8 mouse cellular contexts compared by ENCODE assay signal in genomic region chr17:74316309-74316863, GRCm38 (mm10). TPM values are rescaled to one million over a fixed set of nuclear protein-coding genes. Genes with fewer than 3 reads are reported as not detected.
DNase-seq lines count a peak whose midpoint lies in the region; ATAC-seq and TF ChIP-seq lines count a peak whose summit lies in the region.

No protein-coding gene starts in this region.

- H3K9ac ChIP-seq in kidney, embryonic 14.5 days (ENCODE audit: low read depth, low read length) = peak overlapping the region; percentile 83
- peak overlapping the region; percentile 61 for H3K9ac ChIP-seq in limb, embryonic 15.5 days
- peak overlapping the region; percentile 57 for H3K9ac ChIP-seq in midbrain, postnatal 0 days (replicated peaks; ENCODE audit: low read length, poor library complexity, severe bottlenecking)

- DNase-seq in B cell, adult 2 months = peak; percentile 89 to 91
- peak; percentile 94 for DNase-seq in heart, embryonic 10.5 days (ENCODE audit: low spot score)
- peak; percentile 92 for DNase-seq in midbrain, postnatal 0 days (ENCODE audit: low spot score)
- DNase-seq in spleen, postnatal 10 days (ENCODE audit: low spot score in 2 of 2) = peak; percentile 92

- peaks cover 3% of the 10 kb centered on the region for H3K4me1 ChIP-seq in bone marrow macrophage, adult 2 months (ENCODE audit: control insufficient read depth, insufficient read depth, low read length)
- H3K4me1 ChIP-seq in embryonic fibroblast, embryonic 13.5 days (ENCODE audit: control insufficient read depth, insufficient read depth, low read length) = no peaks in the 10 kb centered on the region
- peaks cover 9% of the 10 kb centered on the region for H3K4me1 ChIP-seq in heart, embryonic 10.5 days
- peaks cover 5% of the 10 kb centered on the region for H3K4me1 ChIP-seq in kidney, embryonic 14.5 days (ENCODE audit: control insufficient read depth, insufficient read depth, low read length)
- H3K4me1 ChIP-seq in limb, embryonic 15.5 days = peaks cover 6% of the 10 kb centered on the region
- H3K4me1 ChIP-seq in midbrain, postnatal 0 days (ENCODE audit: insufficient read depth, low read length) = peaks cover 3% of the 10 kb centered on the region; the same call in 1 of the 2 replicates

- no peaks in the 10 kb centered on the region for H3K9me3 ChIP-seq in heart, embryonic 10.5 days
- H3K9me3 ChIP-seq in kidney, embryonic 14.5 days (ENCODE audit: control insufficient read depth, low read length) = no peaks in the 10 kb centered on the region
- H3K9me3 ChIP-seq in limb, embryonic 15.5 days = no peaks in the 10 kb centered on the region
- no peaks in the 10 kb centered on the region for H3K9me3 ChIP-seq in midbrain, postnatal 0 days (ENCODE audit: low read length)

- ATAC-seq in kidney, embryonic 14.5 days (ENCODE audit: low FRiP score, low TSS enrichment) = peak; percentile 95
- ATAC-seq in limb, embryonic 15.5 days (ENCODE audit: insufficient number of reproducible peaks, low FRiP score, low TSS enrichment, low read depth) = peak; percentile 90
- peak; percentile 96 for ATAC-seq in midbrain, postnatal 0 days (ENCODE audit: low FRiP score)

- H3K4me3 ChIP-seq in bone marrow macrophage, adult 2 months (ENCODE audit: insufficient read depth, low read length) = peak overlapping the region; percentile 95
- H3K4me3 ChIP-seq in embryonic fibroblast, embryonic 13.5 days (ENCODE audit: insufficient read depth, low read length) = peak overlapping the region; percentile 74
- H3K4me3 ChIP-seq in heart, embryonic 10.5 days = peak overlapping the region; percentile 90
- H3K4me3 ChIP-seq in kidney, embryonic 14.5 days (ENCODE audit: low read length) = peak overlapping the region; percentile 79
- H3K4me3 ChIP-seq in limb, embryonic 15.5 days = peak overlapping the region; percentile 76
- peak overlapping the region; percentile 47 for H3K4me3 ChIP-seq in midbrain, postnatal 0 days (ENCODE audit: low read depth, low read length)

- H3K27me3 ChIP-seq in heart, embryonic 10.5 days (ENCODE audit: insufficient read depth, poor library complexity, severe bottlenecking) = no peaks in the 10 kb centered on the region
- H3K27me3 ChIP-seq in kidney, embryonic 14.5 days (ENCODE audit: control insufficient read depth, insufficient read depth, low read length) = no peaks in the 10 kb centered on the region
- no peaks in the 10 kb centered on the region for H3K27me3 ChIP-seq in limb, embryonic 15.5 days
- no peaks in the 10 kb centered on the region for H3K27me3 ChIP-seq in midbrain, postnatal 0 days (ENCODE audit: insufficient read depth, low read length)

- peaks cover 27% of the 10 kb centered on the region for H3K36me3 ChIP-seq in heart, embryonic 10.5 days
- peaks cover 10% of the 10 kb centered on the region; the same call in 1 of the 2 replicates for H3K36me3 ChIP-seq in kidney, embryonic 14.5 days (ENCODE audit: control insufficient read depth, insufficient read depth, low read length)
- peaks cover 13% of the 10 kb centered on the region for H3K36me3 ChIP-seq in limb, embryonic 15.5 days
- no peaks in the 10 kb centered on the region; the same call in 1 of the 2 replicates for H3K36me3 ChIP-seq in midbrain, postnatal 0 days (ENCODE audit: insufficient read depth, low read length)

- H3K27ac ChIP-seq in bone marrow macrophage, adult 2 months (ENCODE audit: insufficient read depth, low read depth, low read length) = peak overlapping the region; percentile 87
- peak overlapping the region; percentile 68 for H3K27ac ChIP-seq in embryonic fibroblast, embryonic 13.5 days (ENCODE audit: insufficient read depth, low read length)
- peak overlapping the region; percentile 96 for H3K27ac ChIP-seq in heart, embryonic 10.5 days
- peak overlapping the region; percentile 88 for H3K27ac ChIP-seq in kidney, embryonic 14.5 days (ENCODE audit: low read depth, low read length)
- H3K27ac ChIP-seq in limb, embryonic 15.5 days = peak overlapping the region; percentile 88
- H3K27ac ChIP-seq in midbrain, postnatal 0 days (ENCODE audit: low read depth, low read length) = peak overlapping the region; percentile 73

- no peak for TF ChIP-seq CTCF in bone marrow macrophage, adult 2 months (IDR thresholded peaks at IDR 0.05; ENCODE audit: low read depth, low read length)
- TF ChIP-seq CTCF in embryonic fibroblast, embryonic 13.5 days (IDR thresholded peaks at IDR 0.05; ENCODE audit: borderline replicate concordance, insufficient read depth, low read length) = no peak
- TF ChIP-seq CTCF in midbrain, postnatal 0 days (IDR thresholded peaks at IDR 0.05) = no peak; the same call in 1 of the 2 replicates

- under 1% methylated on average over 48 of the region's 48 CpGs for WGBS in heart, embryonic 10.5 days
- WGBS in kidney, embryonic 14.5 days = under 1% methylated on average over 48 of the region's 48 CpGs
- WGBS in limb, embryonic 15.5 days = under 1% methylated on average over 48 of the region's 48 CpGs
- under 1% methylated on average over 48 of the region's 48 CpGs for WGBS in midbrain, postnatal 0 days

- TF ChIP-seq POLR2A in bone marrow macrophage, adult 2 months (IDR thresholded peaks at IDR 0.05; ENCODE audit: borderline replicate concordance, low read depth, low read length) = no peak
- peak; percentile 86 for TF ChIP-seq POLR2A in embryonic fibroblast, embryonic 13.5 days (IDR thresholded peaks at IDR 0.05; ENCODE audit: low read depth, low read length)

- peak overlapping the region; percentile 54 for H3K4me2 ChIP-seq in kidney, embryonic 14.5 days (replicated peaks; ENCODE audit: low read depth, low read length)
- peak overlapping the region; percentile 67 for H3K4me2 ChIP-seq in limb, embryonic 15.5 days
- H3K4me2 ChIP-seq in midbrain, postnatal 0 days (ENCODE audit: low read depth, low read length, poor library complexity, severe bottlenecking) = peak overlapping the region; percentile 73

RNA-seq across cellular contexts. Expression of gene Dpy30, which starts 7.4 kb away (rescaled TPM):
- polyA plus RNA-seq in bone marrow macrophage, adult 2 months (2012; ENCODE audit: insufficient read depth, insufficient read length, missing spikeins) = 60.1 and 60.9 TPM in 2 replicates
- polyA plus RNA-seq in embryonic fibroblast, embryonic 13.5 days (2011; ENCODE audit: insufficient read length, low read depth, missing spikeins) = 62.6 and 66.2 TPM in 2 replicates
- 223 and 232 TPM in 2 replicates for polyA plus RNA-seq in heart, embryonic 10.5 days (2016; fragmentation: Nextera tagmentation; extraction: Ambion mirVana)
- 264 and 339 TPM in 2 replicates for polyA plus RNA-seq in kidney, embryonic 14.5 days (2014; fragmentation: Nextera tagmentation; extraction: Ambion mirVana)
- 178 and 186 TPM in 2 replicates for polyA plus RNA-seq in limb, embryonic 15.5 days (2015; fragmentation: Nextera tagmentation; extraction: Ambion mirVana)
- total RNA-seq in midbrain, postnatal 0 days (2014; rRNA removed) = 64.0 and 68.0 TPM in 2 replicates
- polyA plus RNA-seq in midbrain, postnatal 0 days (2015; fragmentation: Nextera tagmentation; extraction: Ambion mirVana) = 228 and 230 TPM in 2 replicates

RNA-seq across cellular contexts. Expression of gene Memo1, which starts 21.1 kb away (rescaled TPM):
- 36.6 and 38.4 TPM in 2 replicates for polyA plus RNA-seq in bone marrow macrophage, adult 2 months (2012; ENCODE audit: insufficient read depth, insufficient read length, missing spikeins)
- polyA plus RNA-seq in embryonic fibroblast, embryonic 13.5 days (2011; ENCODE audit: insufficient read length, low read depth, missing spikeins) = 111 and 114 TPM in 2 replicates
- 79.6 and 80.7 TPM in 2 replicates for polyA plus RNA-seq in heart, embryonic 10.5 days (2016; fragmentation: Nextera tagmentation; extraction: Ambion mirVana)
- 94.1 and 94.7 TPM in 2 replicates for polyA plus RNA-seq in kidney, embryonic 14.5 days (2014; fragmentation: Nextera tagmentation; extraction: Ambion mirVana)
- polyA plus RNA-seq in limb, embryonic 15.5 days (2015; fragmentation: Nextera tagmentation; extraction: Ambion mirVana) = 85.3 and 86.2 TPM in 2 replicates
- total RNA-seq in midbrain, postnatal 0 days (2014; rRNA removed) = 45.5 and 54.4 TPM in 2 replicates
- 36.8 and 37.5 TPM in 2 replicates for polyA plus RNA-seq in midbrain, postnatal 0 days (2015; fragmentation: Nextera tagmentation; extraction: Ambion mirVana)

RNA-seq across cellular contexts. Expression of gene Spast, which starts 22.4 kb away (rescaled TPM):
- polyA plus RNA-seq in bone marrow macrophage, adult 2 months (2012; ENCODE audit: insufficient read depth, insufficient read length, missing spikeins) = 24.0 and 26.9 TPM in 2 replicates
- polyA plus RNA-seq in embryonic fibroblast, embryonic 13.5 days (2011; ENCODE audit: insufficient read length, low read depth, missing spikeins) = 25.2 and 32.6 TPM in 2 replicates
- polyA plus RNA-seq in heart, embryonic 10.5 days (2016; fragmentation: Nextera tagmentation; extraction: Ambion mirVana) = 11.8 and 12.3 TPM in 2 replicates
- 17.9 and 22.8 TPM in 2 replicates for polyA plus RNA-seq in kidney, embryonic 14.5 days (2014; fragmentation: Nextera tagmentation; extraction: Ambion mirVana)
- polyA plus RNA-seq in limb, embryonic 15.5 days (2015; fragmentation: Nextera tagmentation; extraction: Ambion mirVana) = 14.5 and 17.0 TPM in 2 replicates
- 121 and 158 TPM in 2 replicates for total RNA-seq in midbrain, postnatal 0 days (2014; rRNA removed)
- polyA plus RNA-seq in midbrain, postnatal 0 days (2015; fragmentation: Nextera tagmentation; extraction: Ambion mirVana) = 22.9 and 27.4 TPM in 2 replicates

Comparison
In these comparisons a context has a peak if more than half of its experiments do, and no peak if none do; other contexts are left out.
1. Peak in every context shown above with its lines: DNase-seq, ATAC-seq, H3K4me3 ChIP-seq and H3K27ac ChIP-seq.